Mouse (Mus musculus) CH12F3 (cell line): ENCODE data around the gene Sarnp.

Source experiments
- in situ Hi-C: fragments of 300-500 bp; cut with MboI; formaldehyde crosslinking; loops from 2 replicates; pipeline ENCODE4 v1.14.3; 2020; ENCODE audit warnings: low sequenced_read_pairs

Gene Sarnp

GRCm38 (mm10) chr10:128890383-128891295 lies 73.5 kb downstream of the Sarnp start:
- in situ Hi-C loops = loop anchor here (5.0 kb wide), 1 partner anchor 48 kb away; no protein-coding TSS in a partner anchor

GRCm38 (mm10) chr10:128891296-128892094 lies 74.4 kb downstream of the Sarnp start, which contains the start of gene Gdf11:
Gene Gdf11, minus strand, starts transcription at chr10:128891718.
- in situ Hi-C loops = loop anchor here (5.0 kb wide), 1 partner anchor 49 kb away; no protein-coding TSS in a partner anchor

GRCm38 (mm10) chr10:128892246-128892645 lies 75.1 kb downstream of the Sarnp start:
- in situ Hi-C loops = loop anchor here (5.0 kb wide), 1 partner anchor 50 kb away; no protein-coding TSS in a partner anchor

GRCm38 (mm10) chr10:128895437-128895836 lies 78.3 kb downstream of the Sarnp start:
- in situ Hi-C loops = no loop called here

- in situ Hi-C loops = no loop called here
These were observed 79.0 kb downstream of the Sarnp start for GRCm38 (mm10) chr10:128895952-128896693.

- in situ Hi-C loops = no loop called here
These were observed 79.7 kb downstream of the Sarnp start for GRCm38 (mm10) chr10:128896807-128897206.

- in situ Hi-C loops = no loop called here
These were observed 80.4 kb downstream of the Sarnp start for GRCm38 (mm10) chr10:128897501-128897900.

- in situ Hi-C loops = no loop called here
These were observed 82.8 kb downstream of the Sarnp start for GRCm38 (mm10) chr10:128899759-128900490.

GRCm38 (mm10) chr10:128900698-128901097 lies 83.6 kb downstream of the Sarnp start, which contains the start of gene Cd63:
Gene Cd63, plus strand, starts transcription at chr10:128900989.
- in situ Hi-C loops = no loop called here

GRCm38 (mm10) chr10:128901409-128901808 lies 84.3 kb downstream of the Sarnp start:
- in situ Hi-C loops = no loop called here

GRCm38 (mm10) chr10:128902409-128902988 lies 85.4 kb downstream of the Sarnp start:
- in situ Hi-C loops = no loop called here

GRCm38 (mm10) chr10:128904812-128905211 lies 87.7 kb downstream of the Sarnp start:
- in situ Hi-C loops = no loop called here

- in situ Hi-C loops = no loop called here
These were observed 91.8 kb downstream of the Sarnp start for GRCm38 (mm10) chr10:128908778-128909448.

- in situ Hi-C loops = no loop called here
These were observed 92.5 kb downstream of the Sarnp start for GRCm38 (mm10) chr10:128909567-128910028.

- in situ Hi-C loops = no loop called here
These were observed 93.1 kb downstream of the Sarnp start for GRCm38 (mm10) chr10:128910066-128910841.

- in situ Hi-C loops = no loop called here
These were observed 94.3 kb downstream of the Sarnp start for GRCm38 (mm10) chr10:128911430-128911829.

GRCm38 (mm10) chr10:128912268-128912667 lies 95.1 kb downstream of the Sarnp start:
- in situ Hi-C loops = no loop called here

GRCm38 (mm10) chr10:128912791-128913190 lies 95.7 kb downstream of the Sarnp start:
- in situ Hi-C loops = no loop called here
